12 mouse cellular contexts compared by ENCODE assay signal in genomic region chr2:128153551-128153910, GRCm38 (mm10). TPM values are rescaled to one million over a fixed set of nuclear protein-coding genes. Genes with fewer than 3 reads are reported as not detected.
DNase-seq lines count a peak whose midpoint lies in the region; ATAC-seq and TF ChIP-seq lines count a peak whose summit lies in the region.
"Had no signal": no experiment of that assay in that cellular context is flagged by ENCODE, and none has a peak within 500 bp of the region (broad histone marks: within the 10 kb centered on the region; RNA-seq: fewer than 3 reads in every experiment).

No protein-coding gene starts in this region.

- no peak for TF ChIP-seq CTCF in heart, postnatal 0 days (IDR thresholded peaks at IDR 0.05; ENCODE audit: low read depth)
- TF ChIP-seq CTCF in midbrain, postnatal 0 days (IDR thresholded peaks at IDR 0.05) = no peak

- no peaks in the 10 kb centered on the region for H3K9me3 ChIP-seq in heart, postnatal 0 days (replicated peaks; ENCODE audit: control insufficient read depth, low read length)
- no peaks in the 10 kb centered on the region for H3K9me3 ChIP-seq in midbrain, postnatal 0 days (ENCODE audit: low read length)
- H3K9me3 ChIP-seq: limb, embryonic 10.5 days had no signal

- no peak overlapping the region; the same call in 1 of the 2 replicates for H3K9ac ChIP-seq in heart, postnatal 0 days (replicated peaks; ENCODE audit: low read depth, low read length)
- no peak overlapping the region for H3K9ac ChIP-seq in midbrain, postnatal 0 days (replicated peaks; ENCODE audit: low read length, poor library complexity, severe bottlenecking)

- H3K27ac ChIP-seq in heart, postnatal 0 days (ENCODE audit: low read depth) = peak overlapping the region; percentile 74
- H3K27ac ChIP-seq in midbrain, postnatal 0 days (ENCODE audit: low read depth, low read length) = no peak overlapping the region
- H3K27ac ChIP-seq: limb, embryonic 10.5 days had no signal

- DNase-seq in heart, postnatal 0 days (ENCODE audit: low spot score) = no peak
- DNase-seq in heart, adult 18-20 months = no peak
- DNase-seq in B cell, adult 2 months = peak; percentile 57 to 65
- peak; percentile 41 for DNase-seq in midbrain, postnatal 0 days (ENCODE audit: low spot score)
- no peak for DNase-seq in adipocyte (ENCODE audit: low spot score)
- DNase-seq in lung, adult 18-20 months = no peak
- no peak for DNase-seq in lung, postnatal 25 days (ENCODE audit: low spot score)
- DNase-seq: gastrocnemius, postnatal 10 days; kidney, postnatal 14 days; right cerebral cortex, adult 18-20 months had no signal

- H3K4me1 ChIP-seq in heart, postnatal 0 days (ENCODE audit: control insufficient read depth, insufficient read depth) = peaks cover 49% of the 10 kb centered on the region
- H3K4me1 ChIP-seq in midbrain, postnatal 0 days (ENCODE audit: insufficient read depth, low read length) = no peaks in the 10 kb centered on the region; the same call in 1 of the 2 replicates

- ATAC-seq in heart, postnatal 0 days (ENCODE audit: insufficient read depth, low read depth) = peak; percentile 50
- ATAC-seq in activated CD4-positive, CD25-positive, alpha-beta regulatory T cell, adult 4 months = peak; percentile 56
- 0 out of 2 replicates have a peak, but pooled peaks have one; percentile 22 for ATAC-seq in midbrain, postnatal 0 days (ENCODE audit: low FRiP score)

- 0 out of 2 replicates have a peak overlapping the region, but pooled peaks have one; percentile 8 for H3K4me2 ChIP-seq in heart, postnatal 0 days (ENCODE audit: low read depth, low read length)
- no peak overlapping the region for H3K4me2 ChIP-seq in midbrain, postnatal 0 days (ENCODE audit: low read depth, low read length, poor library complexity, severe bottlenecking)

- peaks cover 44% of the 10 kb centered on the region for H3K36me3 ChIP-seq in heart, postnatal 0 days (replicated peaks; ENCODE audit: control insufficient read depth, insufficient read depth, low read length)
- no peaks in the 10 kb centered on the region for H3K36me3 ChIP-seq in midbrain, postnatal 0 days (ENCODE audit: insufficient read depth, low read length)

- H3K4me3 ChIP-seq in heart, postnatal 0 days (ENCODE audit: low read depth, low read length) = no peak overlapping the region
- no peak overlapping the region for H3K4me3 ChIP-seq in midbrain, postnatal 0 days (ENCODE audit: low read depth, low read length)
- H3K4me3 ChIP-seq: limb, embryonic 10.5 days had no signal

- no peaks in the 10 kb centered on the region for H3K27me3 ChIP-seq in heart, postnatal 0 days (ENCODE audit: control insufficient read depth, insufficient read depth, low read length)
- H3K27me3 ChIP-seq in midbrain, postnatal 0 days (ENCODE audit: insufficient read depth, low read length) = no peaks in the 10 kb centered on the region

- no peak for TF ChIP-seq EP300 in heart, postnatal 0 days (IDR thresholded peaks at IDR 0.05; ENCODE audit: low read depth)

- 33% methylated on average over 11 of the region's 11 CpGs for WGBS in heart, postnatal 0 days
- 31% methylated on average over 11 of the region's 11 CpGs for WGBS in midbrain, postnatal 0 days

RNA-seq across cellular contexts. Expression of gene Bcl2l11, which starts 27.7 kb away (rescaled TPM):
- 26.1 and 26.6 TPM in 2 replicates for total RNA-seq in heart, postnatal 0 days (2014; rRNA removed; ENCODE audit: low replicate concordance)
- polyA plus RNA-seq in heart, postnatal 0 days (2015; fragmentation: Nextera tagmentation; extraction: Ambion mirVana) = 18.2 and 22.4 TPM in 2 replicates
- 10 to 100 TPM in 1 of 2 experiments, 1 to 10 TPM in 1; 8.1 to 10.3 TPM for total RNA-seq in heart, adult 18-20 months (2021)
- 10 to 100 TPM; 15.4 to 23.8 TPM for polyA plus RNA-seq in activated CD4-positive, CD25-positive, alpha-beta regulatory T cell, adult 4 months (2017; shearing (Covaris generic))
- total RNA-seq in midbrain, postnatal 0 days (2014; rRNA removed) = 6.5 and 13.1 TPM in 2 replicates
- 3.7 and 5.1 TPM in 2 replicates for polyA plus RNA-seq in midbrain, postnatal 0 days (2015; fragmentation: Nextera tagmentation; extraction: Ambion mirVana)

Comparison
In these comparisons a context has a peak if more than half of its experiments do, and no peak if none do; other contexts are left out.
1. DNase-seq: peak in B cell, adult 2 months (2 of 2) and midbrain, postnatal 0 days (single experiment); none in heart, postnatal 0 days (single experiment), heart, adult 18-20 months (0 of 2), adipocyte (single experiment), lung, adult 18-20 months (0 of 2) and lung, postnatal 25 days (single experiment).
2. Peak in every context shown above with its lines, with median percentiles within 50 percentile points of each other: ATAC-seq.